Mouse (Mus musculus) adrenal gland, postnatal 25 days (tissue): ENCODE data around the gene Ppp2r5b. TPM values are rescaled to one million over a fixed set of nuclear protein-coding genes. Genes with fewer than 3 reads are reported as not detected.
A peak's percentile ranks its signal among the peaks of the same experiment; 100 is the strongest.

Source experiments
- DNase-seq: peaks from one replicate; pipeline ENCODE4 v3.0.0; 2021; ENCODE audit warnings: mixed read lengths
- microRNA-seq, 2 experiments: library from miRNA; unstranded; fragments of <30 nt; microRNA quantifications; one replicate each; pipeline ENCODE4 v1.2.0; 2021
- total RNA-seq: library from RNA; stranded (reverse); gene quantifications from 2 replicates; pipeline ENCODE4 v1.2.3, GENCODE M21; 2021

The Ppp2r5b gene
- total RNA-seq, 1 experiment from 2014 or later: 95.5 TPM

GRCm38 (mm10) chr19:6234337-6235083 is 1.2 kb downstream of the Ppp2r5b start:
- peak; percentile 57 for DNase-seq

- DNase-seq: no peak
Measured at GRCm38 (mm10) chr19:6233647-6234046, 2.0 kb downstream of the Ppp2r5b start.

- peak; percentile 58 for DNase-seq
Measured at GRCm38 (mm10) chr19:6231036-6231435, 4.6 kb downstream of the Ppp2r5b start.

GRCm38 (mm10) chr19:6230411-6230810 is 5.3 kb downstream of the Ppp2r5b start:
- peak; percentile 78 for DNase-seq

- no peak for DNase-seq
Measured at GRCm38 (mm10) chr19:6227864-6228263, 7.8 kb downstream of the Ppp2r5b start.

GRCm38 (mm10) chr19:6226763-6227162 is 8.9 kb downstream of the Ppp2r5b start:
- DNase-seq: peak; percentile 61

GRCm38 (mm10) chr19:6226135-6226534 is 9.5 kb downstream of the Ppp2r5b start, which contains the start of gene Gpha2:
Gene Gpha2 (plus strand): TSS chr19:6226380.
- DNase-seq: no peak

GRCm38 (mm10) chr19:6218606-6219005 is 17.1 kb downstream of the Ppp2r5b start:
- DNase-seq: no peak

- DNase-seq: peak; percentile 31
Measured at GRCm38 (mm10) chr19:6216046-6216705, 19.5 kb downstream of the Ppp2r5b start.

- DNase-seq: no peak
Measured at GRCm38 (mm10) chr19:6206716-6207115, 29.0 kb downstream of the Ppp2r5b start.

- DNase-seq: no peak
Measured at GRCm38 (mm10) chr19:6204265-6204664, 31.4 kb downstream of the Ppp2r5b start.

- no peak for DNase-seq
Measured at GRCm38 (mm10) chr19:6184131-6184530, 51.5 kb downstream of the Ppp2r5b start, which contains the start of gene Majin. Gene Majin (plus strand): TSS chr19:6184388.

- peak; percentile 20 for DNase-seq
Measured at GRCm38 (mm10) chr19:6182534-6182933, 53.1 kb downstream of the Ppp2r5b start.

- DNase-seq: peak; percentile 20
Measured at GRCm38 (mm10) chr19:6181629-6182028, 54.0 kb downstream of the Ppp2r5b start.

- no peak for DNase-seq
Measured at GRCm38 (mm10) chr19:6178775-6179174, 56.9 kb downstream of the Ppp2r5b start.

Small RNA genes lying within 50 kb of the gene (microRNA-seq; reads per million reads assigned to microRNA genes)
- gene Mir192 (48.0 to 919 reads per million in 2 experiments), gene Mir194-2 (55.2 to 1,273 reads per million in 2 experiments)

Other genes starting within 250 kb of the Ppp2r5b start
- gene Slc22a20, start 249.7 kb downstream of the Ppp2r5b start, total RNA-seq: not detected in 2 replicates
- gene Capn1, start 220.0 kb downstream of the Ppp2r5b start, total RNA-seq: 28.0 and 40.2 TPM in 2 replicates
- gene Syvn1, start 189.3 kb downstream of the Ppp2r5b start, total RNA-seq: 59.7 and 65.6 TPM in 2 replicates
- 65.2 and 65.7 TPM in 2 replicates for gene Mrpl49, start 178.1 kb downstream of the Ppp2r5b start, total RNA-seq
- 891 and 1,016 TPM in 2 replicates for gene Fau, start 178.0 kb downstream of the Ppp2r5b start, total RNA-seq
- 34.6 TPM in 2 replicates for gene Znhit2, start 174.7 kb downstream of the Ppp2r5b start, total RNA-seq
- gene Tm7sf2, start 167.5 kb downstream of the Ppp2r5b start, total RNA-seq: 59.9 and 66.0 TPM in 2 replicates
- 68.8 and 80.9 TPM in 2 replicates for gene Vps51, start 158.6 kb downstream of the Ppp2r5b start, total RNA-seq
- gene Tmem262, start 155.8 kb downstream of the Ppp2r5b start, total RNA-seq: 0.85 TPM in 1 of 2 replicates, not detected in the other
- not detected in 2 replicates for gene Gm28374, start 153.6 kb downstream of the Ppp2r5b start, total RNA-seq
- gene Zfpl1, start 150.9 kb downstream of the Ppp2r5b start, total RNA-seq: 41.9 and 43.0 TPM in 2 replicates
- gene Cdca5, start 150.9 kb downstream of the Ppp2r5b start, total RNA-seq: 3.0 and 4.1 TPM in 2 replicates
- gene AC131692.1, start 141.5 kb downstream of the Ppp2r5b start, total RNA-seq: not detected in 2 replicates
- gene Naaladl1, start 130.1 kb downstream of the Ppp2r5b start, total RNA-seq: 0.24 and 0.38 TPM in 2 replicates
- 15.1 and 19.5 TPM in 2 replicates for gene Sac3d1, start 117.2 kb downstream of the Ppp2r5b start, total RNA-seq
- gene Snx15, start 107.6 kb downstream of the Ppp2r5b start, total RNA-seq: 23.5 and 26.9 TPM in 2 replicates
- gene Batf2, start 94.9 kb downstream of the Ppp2r5b start, total RNA-seq: 1.00 and 2.1 TPM in 2 replicates
- gene Arl2, start 94.3 kb downstream of the Ppp2r5b start, total RNA-seq: 74.5 and 74.7 TPM in 2 replicates
- gene Majin, start 51.5 kb downstream of the Ppp2r5b start, total RNA-seq: 0.76 and 2.9 TPM in 2 replicates
- gene Gpha2, start 9.5 kb downstream of the Ppp2r5b start, total RNA-seq: 20.1 and 25.8 TPM in 2 replicates
- 33.8 and 47.0 TPM in 2 replicates for gene Atg2a, start 5.8 kb upstream of the Ppp2r5b start, total RNA-seq
- gene Ehd1, start 40.9 kb upstream of the Ppp2r5b start, total RNA-seq: 101 and 126 TPM in 2 replicates
- 22.8 and 34.2 TPM in 2 replicates for gene Cdc42bpg, start 70.6 kb upstream of the Ppp2r5b start, total RNA-seq
- gene Men1, start 99.1 kb upstream of the Ppp2r5b start, total RNA-seq: 60.1 and 69.7 TPM in 2 replicates
- gene Map4k2, start 105.3 kb upstream of the Ppp2r5b start, total RNA-seq: 44.7 and 56.3 TPM in 2 replicates
- 211 and 245 TPM in 2 replicates for gene Sf1, start 127.8 kb upstream of the Ppp2r5b start, total RNA-seq
- 61.6 and 85.9 TPM in 2 replicates for gene Pygm, start 148.5 kb upstream of the Ppp2r5b start, total RNA-seq
- gene Rasgrp2, start 163.5 kb upstream of the Ppp2r5b start, total RNA-seq: 37.6 and 39.5 TPM in 2 replicates
- 11.1 and 12.7 TPM in 2 replicates for gene Nrxn2, start 182.9 kb upstream of the Ppp2r5b start, total RNA-seq